Mouse (Mus musculus) midbrain, embryonic 14.5 days (tissue): ENCODE data around the gene Prkg1. TPM values are rescaled to one million over a fixed set of nuclear protein-coding genes. Genes with fewer than 3 reads are reported as not detected.

ENCODE experiments used
- ATAC-seq: fragments of 200-750 bp; cut with Nextera tagmentation; 2 replicates; pipeline ENCODE4 v1.8.0; 2017; ENCODE audit warnings: moderate number of reproducible peaks, moderate library complexity; ENCODE audit not compliant: low FRiP score, low TSS enrichment
- DNase-seq: peaks from one replicate; pipeline ENCODE4 v3.0.0-alpha.2; 2015
- H3K27ac ChIP-seq: fragments of 300-500 bp; sonication (generic); replicated peaks from 2 replicates; pipeline ENCODE4 v1.5.1; 2014; ENCODE audit warnings: mild to moderate bottlenecking, low read depth, low read length, moderate library complexity
- H3K27me3 ChIP-seq: fragments of 300-500 bp; sonication (generic); 2 replicates; pipeline ENCODE4 v1.6.1; 2014; ENCODE audit warnings: low read length, control low read depth, mixed read lengths; ENCODE audit not compliant: control insufficient read depth, insufficient read depth
- H3K36me3 ChIP-seq: fragments of 300-500 bp; sonication (generic); 2 replicates; pipeline ENCODE4 v1.6.1; 2014; ENCODE audit warnings: low read length, control low read depth; ENCODE audit not compliant: control insufficient read depth, insufficient read depth
- H3K4me1 ChIP-seq: fragments of 300-500 bp; sonication (generic); 2 replicates; pipeline ENCODE4 v1.6.1; 2014; ENCODE audit warnings: mild to moderate bottlenecking, antibody characterized with exemption, low read length, control low read depth; ENCODE audit not compliant: control insufficient read depth, insufficient read depth
- H3K4me2 ChIP-seq: fragments of 300-500 bp; sonication (generic); 2 replicates; pipeline ENCODE4 v1.6.1; 2014; ENCODE audit warnings: mild to moderate bottlenecking, low read length, moderate library complexity
- H3K4me3 ChIP-seq: fragments of 300-500 bp; sonication (generic); replicated peaks from 2 replicates; pipeline ENCODE4 v1.5.1; 2014; ENCODE audit warnings: low read depth, low read length
- H3K9ac ChIP-seq: fragments of 300-500 bp; sonication (generic); replicated peaks from 2 replicates; pipeline ENCODE4 v1.6.1; 2014; ENCODE audit warnings: mild to moderate bottlenecking, low read length, moderate library complexity
- H3K9me3 ChIP-seq: fragments of 300-500 bp; sonication (generic); 2 replicates; pipeline ENCODE4 v1.6.1; 2016; ENCODE audit warnings: low read length, control low read depth, mixed read lengths; ENCODE audit not compliant: control insufficient read depth
- WGBS: fragments of 180-500 bp; shearing (Covaris S2); extraction: QIAGEN DNeasy Blood & Tissue Kit; methylation state at CpG from one replicate; pipeline ENCODE4 v1.1.7; 2014; 5-methylcytosine and 5-hydroxymethylcytosine counted together
- polyA plus RNA-seq: library from polyadenylated mRNA; unstranded; fragments of >200 nt; fragmentation: Nextera tagmentation; extraction: Ambion mirVana; gene quantifications from 2 replicates; pipeline ENCODE4 v1.2.1, GENCODE M21; 2014

Gene Prkg1
- 3.9 and 5.4 TPM in 2 replicates for polyA plus RNA-seq

DNA sequence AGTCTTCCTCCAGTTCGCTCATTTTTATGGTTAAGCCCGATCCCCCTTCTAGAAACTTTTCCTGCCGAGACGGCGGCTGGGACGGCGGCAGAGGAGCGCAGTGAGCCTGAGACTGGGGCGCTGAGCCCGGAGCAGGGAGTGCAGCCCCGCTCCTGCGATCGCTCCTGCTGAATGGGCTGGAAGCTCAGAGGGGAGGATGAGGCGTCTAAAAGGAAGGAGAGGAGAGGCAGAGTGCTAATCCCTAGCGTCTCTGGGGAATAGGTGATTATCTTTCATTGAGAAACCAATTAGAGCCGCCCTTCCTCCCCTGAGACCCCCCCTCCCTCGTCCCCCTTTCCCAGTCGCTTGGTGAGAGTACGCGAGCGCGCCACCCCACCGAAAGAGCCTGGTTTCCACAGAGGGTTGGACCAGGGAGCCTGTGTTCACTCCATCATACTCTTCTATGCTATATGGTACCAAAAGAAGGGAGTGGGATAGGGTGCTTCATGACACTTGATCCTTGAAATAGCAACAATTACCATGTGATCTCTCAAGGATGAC, at the start of gene Prkg1:
Gene Prkg1 (minus strand): TSS at position 233 of the 540 bp plus-strand sequence.
- H3K27ac ChIP-seq: no peak within 1 kb of the TSS; the same call in 1 of the 2 replicates

DNA sequence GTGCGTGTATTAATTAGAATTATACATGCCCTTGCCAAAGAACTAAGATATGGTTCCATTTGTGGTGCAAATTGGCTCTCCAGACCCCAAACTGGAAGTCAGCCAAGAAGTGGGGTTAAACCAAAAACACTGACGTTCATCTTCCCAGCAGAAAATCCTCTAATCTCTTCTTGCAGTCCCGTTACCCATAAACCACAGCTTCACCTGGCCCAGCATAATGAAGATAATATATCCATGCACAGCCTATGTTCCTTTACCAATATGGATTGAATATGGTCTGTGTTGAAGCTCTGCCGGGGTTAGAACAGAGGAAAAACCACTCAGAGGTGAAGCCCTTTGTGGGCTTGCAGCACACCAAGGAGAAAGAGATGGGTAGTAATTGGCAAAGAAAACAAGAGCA, 48.3 kb upstream of the Prkg1 start:
- no peak for ATAC-seq
- Histone ChIP-seq H3K27me3 (no peaks in the 10 kb centered on the region), H3K9me3 (no peaks in the 10 kb centered on the region), H3K4me1 (no peaks in the 10 kb centered on the region), H3K4me3 (no peak overlapping the region), H3K9ac (no peak overlapping the region), H3K4me2 (no peak overlapping the region), H3K27ac (no peak overlapping the region), H3K36me3 (no peaks in the 10 kb centered on the region)
- no peak for DNase-seq
- WGBS: 68% methylated on average over 4 of the region's 4 CpGs

More for the DNA sequence above, at the start of gene Prkg1:
- under 1% methylated on average over 23 of the region's 23 CpGs for WGBS
- ATAC-seq (peak; percentile 82), DNase-seq (peak; percentile 77)
- Histone ChIP-seq H3K9ac (peak within 1 kb of the TSS; percentile 34), H3K27me3 (peaks cover 39% of the 10 kb centered on the region), H3K36me3 (no peaks in the 10 kb centered on the region), H3K9me3 (no peaks in the 10 kb centered on the region), H3K4me1 (peaks cover 28% of the 10 kb centered on the region), H3K4me2 (peak within 1 kb of the TSS; percentile 98), H3K4me3 (peak within 1 kb of the TSS; percentile 45)

DNA sequence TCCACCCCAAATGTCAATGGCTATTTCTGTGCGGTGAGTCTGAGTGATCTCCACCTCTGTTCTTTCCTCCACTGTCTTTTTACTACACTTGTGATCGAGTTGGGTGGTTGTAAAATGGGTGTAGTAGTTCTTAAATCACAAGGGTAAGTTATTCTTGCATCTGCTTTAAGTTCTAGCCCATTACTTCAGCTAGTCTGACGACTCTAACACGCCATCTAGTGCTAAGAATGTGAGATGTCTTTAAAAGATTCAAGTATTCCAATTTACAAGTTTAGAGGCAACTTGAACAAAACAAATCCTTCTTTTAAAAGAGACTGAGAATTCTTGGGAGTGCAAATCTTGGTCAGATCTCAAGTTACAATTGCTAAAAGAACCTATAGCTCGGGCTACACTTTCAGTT, 46.5 kb upstream of the Prkg1 start:
- no peaks in the 10 kb centered on the region for H3K27me3 ChIP-seq
- no peak overlapping the region for H3K27ac ChIP-seq
- no peaks in the 10 kb centered on the region for H3K36me3 ChIP-seq
- ATAC-seq: no peak
- 34% methylated on average over 5 of the region's 5 CpGs for WGBS
- no peak overlapping the region for H3K4me2 ChIP-seq
- no peaks in the 10 kb centered on the region for H3K9me3 ChIP-seq
- no peaks in the 10 kb centered on the region for H3K4me1 ChIP-seq
- DNase-seq: peak; percentile 34
- H3K4me3 ChIP-seq: no peak overlapping the region
- H3K9ac ChIP-seq: no peak overlapping the region

DNA sequence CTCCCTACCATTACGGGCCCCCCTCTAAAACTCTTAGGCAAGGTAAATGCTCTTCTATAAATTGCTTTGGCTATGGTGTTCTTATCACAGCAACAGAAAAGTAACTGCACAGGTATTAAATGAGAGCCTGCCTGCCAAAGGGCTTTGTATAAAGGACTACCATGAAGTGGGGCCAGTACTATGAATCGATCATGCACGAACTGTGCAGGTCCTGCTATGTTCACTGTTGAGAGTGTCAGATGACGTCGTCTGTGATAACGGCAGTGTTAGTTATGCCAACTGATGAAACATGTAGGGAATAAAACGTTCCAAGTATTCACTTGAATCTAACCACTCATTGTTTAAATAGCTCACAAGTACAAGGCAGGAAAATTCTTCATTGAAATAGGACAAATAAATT, 40.6 kb upstream of the Prkg1 start:
- Histone ChIP-seq H3K36me3 (no peaks in the 10 kb centered on the region), H3K4me3 (no peak overlapping the region), H3K4me1 (no peaks in the 10 kb centered on the region), H3K9me3 (no peaks in the 10 kb centered on the region), H3K27ac (no peak overlapping the region), H3K27me3 (no peaks in the 10 kb centered on the region), H3K9ac (no peak overlapping the region), H3K4me2 (no peak overlapping the region)
- DNase-seq (no peak), ATAC-seq (no peak)
- WGBS: 78% methylated on average over 7 of the region's 7 CpGs

DNA sequence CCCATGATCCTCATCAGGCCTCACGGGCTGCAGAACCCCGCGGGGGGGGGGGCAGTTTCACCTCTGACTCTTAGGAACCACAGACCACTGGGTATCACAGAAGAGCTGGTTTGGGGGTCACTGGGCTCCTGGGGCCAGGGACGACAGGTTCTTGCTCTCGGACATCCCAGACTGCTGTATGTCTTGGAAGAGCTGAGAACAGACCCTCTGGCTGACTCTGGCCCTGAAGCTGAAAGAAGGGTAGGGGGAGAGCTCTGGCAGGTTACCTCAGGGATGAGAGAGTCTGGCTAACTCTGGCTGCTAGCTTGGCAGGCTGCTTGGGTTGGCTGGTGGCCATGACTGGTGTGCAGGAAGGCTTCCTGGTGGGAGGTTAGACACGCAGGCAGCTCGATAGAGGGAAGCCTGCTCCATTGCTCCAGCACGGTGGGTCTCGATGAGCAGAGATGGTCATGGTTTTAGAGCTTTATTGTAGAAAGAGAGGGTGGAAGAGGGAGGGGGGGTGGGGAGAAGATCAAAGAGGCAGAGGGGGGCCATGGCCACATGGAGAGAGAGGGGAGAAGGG, 30.7 kb upstream of the Prkg1 start:
- 67% methylated on average over 9 of the region's 9 CpGs for WGBS
- Histone ChIP-seq H3K9ac (no peak overlapping the region), H3K4me1 (no peaks in the 10 kb centered on the region)

DNA sequence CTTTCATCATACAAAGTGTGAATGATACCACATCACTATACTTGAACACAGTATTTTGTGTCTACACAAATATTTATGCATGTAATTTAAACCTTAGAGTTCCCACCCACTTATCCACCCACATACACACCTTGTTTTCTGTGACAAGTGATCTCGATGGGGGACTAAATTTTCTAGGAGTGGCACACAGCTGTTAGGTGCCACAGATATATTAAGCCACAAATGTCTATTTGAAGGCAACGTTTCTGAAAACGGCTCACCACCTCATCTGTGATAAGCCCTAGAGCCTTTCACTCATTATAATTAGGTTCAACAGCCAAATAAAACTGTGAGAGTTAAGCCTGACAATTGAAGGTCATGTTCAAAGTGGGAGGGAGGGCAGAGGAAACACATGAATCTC, 26.9 kb upstream of the Prkg1 start:
- no peak overlapping the region for H3K4me3 ChIP-seq
- no peak overlapping the region for H3K27ac ChIP-seq
- no peaks in the 10 kb centered on the region for H3K27me3 ChIP-seq
- no peaks in the 10 kb centered on the region for H3K4me1 ChIP-seq
- no peak overlapping the region for H3K4me2 ChIP-seq
- no peaks in the 10 kb centered on the region for H3K9me3 ChIP-seq
- no peaks in the 10 kb centered on the region for H3K36me3 ChIP-seq
- no peak for DNase-seq
- ATAC-seq: no peak
- H3K9ac ChIP-seq: no peak overlapping the region
- WGBS: 66% methylated on average over 3 of the region's 3 CpGs

More for the DNA sequence above, 30.7 kb upstream of the Prkg1 start:
- DNase-seq (peak; percentile 29), ATAC-seq (no peak; the same call in 1 of the 2 replicates)
- H3K4me3 ChIP-seq: no peak overlapping the region
- no peaks in the 10 kb centered on the region for H3K27me3 ChIP-seq
- H3K9me3 ChIP-seq: no peaks in the 10 kb centered on the region
- H3K4me2 ChIP-seq: no peak overlapping the region
- no peaks in the 10 kb centered on the region for H3K36me3 ChIP-seq
- H3K27ac ChIP-seq: no peak overlapping the region

DNA sequence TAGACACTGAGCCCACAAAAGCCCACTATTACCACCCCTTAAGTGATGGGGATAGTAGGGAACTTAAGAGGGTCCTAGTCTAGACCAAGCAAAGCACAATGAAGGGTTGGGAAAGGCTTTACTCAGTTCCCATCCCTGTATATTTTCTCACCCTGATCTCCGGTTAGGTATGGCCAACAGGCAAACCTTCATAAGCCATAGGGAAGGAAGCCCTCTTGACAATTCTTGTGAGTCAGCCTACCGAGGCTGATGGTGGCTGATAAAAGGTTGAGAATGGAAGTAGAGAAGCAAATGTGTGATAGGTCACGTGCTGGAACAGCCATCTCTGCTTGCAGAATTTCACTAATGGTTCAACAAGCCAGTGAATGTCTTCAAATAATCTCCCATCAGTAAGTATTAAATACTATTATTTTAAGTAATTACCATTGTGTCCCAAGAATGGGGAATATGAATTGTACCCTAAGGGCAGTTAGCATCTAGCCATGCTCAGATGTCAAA, 16.7 kb upstream of the Prkg1 start:
- 90% methylated on average over 3 of the region's 3 CpGs for WGBS
- H3K4me1 ChIP-seq: no peaks in the 10 kb centered on the region
- DNase-seq (no peak), ATAC-seq (no peak)
- no peak overlapping the region for H3K9ac ChIP-seq
- no peak overlapping the region for H3K4me2 ChIP-seq
- no peak overlapping the region for H3K4me3 ChIP-seq
- no peaks in the 10 kb centered on the region for H3K27me3 ChIP-seq
- no peaks in the 10 kb centered on the region for H3K9me3 ChIP-seq
- H3K27ac ChIP-seq: no peak overlapping the region
- no peaks in the 10 kb centered on the region for H3K36me3 ChIP-seq

DNA sequence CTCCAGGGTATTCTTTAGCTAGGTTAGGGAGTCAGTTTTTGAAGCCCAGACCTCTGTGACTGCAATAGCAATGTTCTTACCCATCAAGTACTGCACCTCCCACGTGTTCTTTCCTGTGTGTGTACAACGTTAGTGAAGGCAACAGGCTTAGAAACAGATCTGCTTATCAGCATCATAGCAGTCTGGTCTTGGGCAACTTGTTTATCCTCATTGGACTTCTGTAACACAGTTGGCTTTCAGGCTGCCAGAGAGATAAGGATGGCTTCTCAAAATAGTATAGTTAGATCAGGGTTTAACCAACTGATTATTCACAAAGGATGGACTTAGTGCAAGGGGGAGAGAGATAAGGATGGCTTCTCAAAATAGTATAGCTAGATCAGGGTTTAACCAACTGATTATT, 16.2 kb upstream of the Prkg1 start:
- WGBS: 60% methylated on average over 2 of the region's 2 CpGs
- H3K4me2 ChIP-seq: no peak overlapping the region
- no peaks in the 10 kb centered on the region for H3K36me3 ChIP-seq
- DNase-seq: no peak
- ATAC-seq: no peak
- no peaks in the 10 kb centered on the region for H3K9me3 ChIP-seq
- no peaks in the 10 kb centered on the region for H3K4me1 ChIP-seq
- H3K27ac ChIP-seq: no peak overlapping the region
- H3K9ac ChIP-seq: no peak overlapping the region
- H3K4me3 ChIP-seq: no peak overlapping the region
- no peaks in the 10 kb centered on the region for H3K27me3 ChIP-seq

DNA sequence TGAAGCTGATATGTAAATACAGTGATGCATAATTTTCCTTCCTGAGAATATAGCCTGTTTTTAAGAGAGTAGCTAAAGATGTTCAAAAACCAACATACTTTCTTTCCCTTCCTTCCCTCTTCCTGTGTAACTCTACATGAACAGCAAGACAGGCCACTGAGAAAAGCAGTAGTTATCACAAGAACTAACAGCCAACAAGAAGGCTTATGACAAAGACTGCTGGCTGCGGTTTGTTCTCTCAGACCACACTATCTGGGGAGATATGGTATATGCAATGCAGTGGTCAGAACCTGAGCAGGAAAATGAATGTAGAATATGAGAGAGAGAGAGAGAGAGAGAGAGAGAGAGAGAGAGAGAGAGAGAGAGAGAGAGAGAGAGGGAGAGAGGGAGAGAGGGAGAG, 15.4 kb upstream of the Prkg1 start:
- Histone ChIP-seq H3K27me3 (no peaks in the 10 kb centered on the region), H3K27ac (no peak overlapping the region), H3K36me3 (no peaks in the 10 kb centered on the region), H3K9ac (no peak overlapping the region), H3K4me3 (no peak overlapping the region), H3K9me3 (no peaks in the 10 kb centered on the region), H3K4me2 (no peak overlapping the region), H3K4me1 (no peaks in the 10 kb centered on the region)
- 96% methylated on average over 1 of the region's 1 CpGs for WGBS
- DNase-seq (no peak), ATAC-seq (no peak)
